Mouse (Mus musculus) E14TG2a.4 (cell line): ENCODE data around the gene Tas1r2.
A peak's percentile ranks its signal among the peaks of the same experiment; 100 is the strongest.

Experiments
- CTCF ChIP-seq: conservative IDR thresholded peaks from 2 replicates; pipeline ENCODE4 v1.5.1; 2014; ENCODE audit warnings: low read length
- POU5F1 ChIP-seq: IDR thresholded peaks from 2 replicates; pipeline ENCODE4 v1.6.1; 2014; ENCODE audit warnings: low read length, borderline replicate concordance

- TF ChIP-seq CTCF = peak; percentile 93
- no peak for TF ChIP-seq POU5F1
These were observed 9.4 kb upstream of the Tas1r2 start for GRCm38 (mm10) chr4:139643972-139644371.
